Mouse (Mus musculus): ENCODE measurements around the gene Vasp.

DNA sequence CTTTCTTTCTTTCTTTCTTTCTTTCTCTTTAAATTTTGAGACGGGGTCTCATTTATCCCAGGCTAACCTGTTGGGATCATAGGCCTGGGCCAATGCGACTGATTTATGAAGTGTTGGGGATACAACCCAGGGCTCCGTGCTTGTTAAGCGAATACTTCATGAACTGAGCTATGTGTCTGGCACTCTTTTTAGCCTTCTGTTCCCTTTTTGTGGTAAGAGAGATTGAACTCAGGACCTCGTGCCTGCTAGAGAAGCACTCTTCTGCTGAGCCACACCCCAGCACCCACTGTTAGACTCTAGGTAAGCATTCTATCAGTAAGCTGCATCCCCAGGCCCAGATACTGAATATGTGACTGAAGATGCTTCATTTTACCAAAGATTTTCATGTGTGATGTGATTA is 54.1 kb downstream of the Vasp start:
- no peak for TF ChIP-seq CTCF (IDR thresholded peaks at IDR 0.05; ENCODE audit: control insufficient read depth, insufficient read depth, insufficient read length)
- no peak for TF ChIP-seq MAX (IDR thresholded peaks at IDR 0.05)
- TF ChIP-seq CEBPB (IDR thresholded peaks at IDR 0.05; ENCODE audit: low read depth), result no peak
- TF ChIP-seq MYOD1 (IDR thresholded peaks at IDR 0.05; ENCODE audit: control insufficient read depth, insufficient read length, low read depth), result no peak

All from C2C12 (cell line).